Mouse (Mus musculus): Measurements from ENCODE around the gene Aldh2. TPM values are rescaled to one million over a fixed set of nuclear protein-coding genes. Genes with fewer than 3 reads are reported as not detected.
"Not testable (repeated sequence)": the region's sequence is repeated elsewhere in the genome, so short reads cannot be mapped to it uniquely, and the experiment has no call there.

Aldh2 gene
- polyA plus RNA-seq, 1 experiment from 2014 or later: 181 TPM

- not testable (repeated sequence) for H3K9me3 ChIP-seq (replicated peaks); H3K4me3 ChIP-seq (replicated peaks); H3K27me3 ChIP-seq; H3K36me3 ChIP-seq (replicated peaks); H3K4me2 ChIP-seq; ATAC-seq (ENCODE audit: insufficient read depth); H3K27ac ChIP-seq (replicated peaks); H3K9ac ChIP-seq
- peaks cover 13% of the 10 kb centered on the region for H3K4me1 ChIP-seq (replicated peaks)
- WGBS (ENCODE audit: insufficient replicate concordance): 47% methylated on average over 3 of the region's 3 CpGs
Measured at GRCm38 (mm10) chr5:121614921-121615320, 21.3 kb upstream of the Aldh2 start.

GRCm38 (mm10) chr5:121612036-121612435 lies 18.4 kb upstream of the Aldh2 start:
- Histone ChIP-seq H3K4me2 (no peak overlapping the region), H3K36me3 (replicated peaks) (no peaks in the 10 kb centered on the region), H3K9me3 (replicated peaks) (no peaks in the 10 kb centered on the region), H3K27me3 (no peaks in the 10 kb centered on the region), H3K9ac (no peak overlapping the region), H3K4me1 (replicated peaks) (no peaks in the 10 kb centered on the region), H3K27ac (replicated peaks) (no peak overlapping the region), H3K4me3 (replicated peaks) (no peak overlapping the region)
- ATAC-seq (ENCODE audit: insufficient read depth): no peak
- WGBS (ENCODE audit: insufficient replicate concordance): 64% methylated on average over 6 of the region's 6 CpGs

GRCm38 (mm10) chr5:121609556-121610135 lies 16.0 kb upstream of the Aldh2 start:
- not testable (repeated sequence) for H3K4me1 ChIP-seq (replicated peaks); H3K36me3 ChIP-seq (replicated peaks); H3K4me2 ChIP-seq; H3K9me3 ChIP-seq (replicated peaks); H3K9ac ChIP-seq; H3K27ac ChIP-seq (replicated peaks); H3K4me3 ChIP-seq (replicated peaks); H3K27me3 ChIP-seq; ATAC-seq (ENCODE audit: insufficient read depth)
- WGBS (ENCODE audit: insufficient replicate concordance): 60% methylated on average over 7 of the region's 8 CpGs

GRCm38 (mm10) chr5:121606151-121606550 lies 12.5 kb upstream of the Aldh2 start:
- no peaks in the 10 kb centered on the region for H3K9me3 ChIP-seq (replicated peaks)
- H3K9ac ChIP-seq: no peak overlapping the region
- no peak overlapping the region for H3K27ac ChIP-seq (replicated peaks)
- H3K36me3 ChIP-seq (replicated peaks): no peaks in the 10 kb centered on the region
- no peak for ATAC-seq (ENCODE audit: insufficient read depth)
- WGBS (ENCODE audit: insufficient replicate concordance): 0% methylated on average over 2 of the region's 2 CpGs
- H3K4me1 ChIP-seq (replicated peaks): peaks cover 6% of the 10 kb centered on the region; the same call in 1 of the 2 replicates
- no peaks in the 10 kb centered on the region for H3K27me3 ChIP-seq
- no peak overlapping the region for H3K4me2 ChIP-seq
- no peak overlapping the region for H3K4me3 ChIP-seq (replicated peaks)

- H3K9me3 ChIP-seq (replicated peaks); H3K27me3 ChIP-seq; H3K4me3 ChIP-seq (replicated peaks); H3K4me1 ChIP-seq (replicated peaks); H3K36me3 ChIP-seq (replicated peaks); H3K4me2 ChIP-seq; H3K27ac ChIP-seq (replicated peaks); H3K9ac ChIP-seq; ATAC-seq (ENCODE audit: insufficient read depth): not testable (repeated sequence)
- 53% methylated on average over 1 of the region's 1 CpGs for WGBS (ENCODE audit: insufficient replicate concordance)
Measured at GRCm38 (mm10) chr5:121603815-121604214, 10.2 kb upstream of the Aldh2 start.

- Histone ChIP-seq H3K4me1 (replicated peaks) (peaks cover 21% of the 10 kb centered on the region), H3K27ac (replicated peaks) (no peak overlapping the region), H3K27me3 (peaks cover 1% of the 10 kb centered on the region; the same call in 1 of the 2 replicates), H3K9me3 (replicated peaks) (no peaks in the 10 kb centered on the region), H3K4me3 (replicated peaks) (no peak overlapping the region), H3K36me3 (replicated peaks) (no peaks in the 10 kb centered on the region), H3K4me2 (no peak overlapping the region; the same call in 1 of the 2 replicates), H3K9ac (no peak overlapping the region)
- no peak for ATAC-seq (ENCODE audit: insufficient read depth)
- 32% methylated on average over 9 of the region's 9 CpGs for WGBS (ENCODE audit: insufficient replicate concordance)
Measured at GRCm38 (mm10) chr5:121601547-121602299, 8.1 kb upstream of the Aldh2 start.

- Histone ChIP-seq H3K4me1 (replicated peaks) (peaks cover 47% of the 10 kb centered on the region), H3K9me3 (replicated peaks) (no peaks in the 10 kb centered on the region), H3K9ac (no peak overlapping the region), H3K36me3 (replicated peaks) (no peaks in the 10 kb centered on the region), H3K4me2 (no peak overlapping the region), H3K4me3 (replicated peaks) (no peak overlapping the region), H3K27me3 (peaks cover 12% of the 10 kb centered on the region; the same call in 1 of the 2 replicates), H3K27ac (replicated peaks) (no peak overlapping the region)
- ATAC-seq (ENCODE audit: insufficient read depth): no peak
- 76% methylated on average over 13 of the region's 13 CpGs for WGBS (ENCODE audit: insufficient replicate concordance)
Measured at GRCm38 (mm10) chr5:121598871-121599610, 5.4 kb upstream of the Aldh2 start.

- Histone ChIP-seq H3K27ac (replicated peaks) (no peak overlapping the region), H3K4me1 (replicated peaks) (peaks cover 55% of the 10 kb centered on the region), H3K9ac (no peak overlapping the region), H3K4me2 (no peak overlapping the region), H3K4me3 (replicated peaks) (no peak overlapping the region), H3K36me3 (replicated peaks) (no peaks in the 10 kb centered on the region), H3K27me3 (peaks cover 12% of the 10 kb centered on the region; the same call in 1 of the 2 replicates), H3K9me3 (replicated peaks) (no peaks in the 10 kb centered on the region)
- WGBS (ENCODE audit: insufficient replicate concordance): 51% methylated on average over 7 of the region's 7 CpGs
- ATAC-seq (ENCODE audit: insufficient read depth): no peak
Measured at GRCm38 (mm10) chr5:121597991-121598537, 4.4 kb upstream of the Aldh2 start.

GRCm38 (mm10) chr5:121597332-121597731 lies 3.7 kb upstream of the Aldh2 start:
- Histone ChIP-seq H3K4me1 (replicated peaks) (peaks cover 62% of the 10 kb centered on the region), H3K27me3 (peaks cover 12% of the 10 kb centered on the region; the same call in 1 of the 2 replicates), H3K36me3 (replicated peaks) (no peaks in the 10 kb centered on the region), H3K9me3 (replicated peaks) (no peaks in the 10 kb centered on the region), H3K4me3 (replicated peaks) (no peak overlapping the region), H3K27ac (replicated peaks) (0 out of 2 replicates have a peak overlapping the region, but pooled peaks have one; percentile 19), H3K9ac (no peak overlapping the region), H3K4me2 (no peak overlapping the region)
- 34% methylated on average over 4 of the region's 4 CpGs for WGBS (ENCODE audit: insufficient replicate concordance)
- ATAC-seq (ENCODE audit: insufficient read depth): no peak

- H3K36me3 ChIP-seq (replicated peaks): no peaks in the 10 kb centered on the region
- H3K9ac ChIP-seq: no peak overlapping the region
- no peak overlapping the region for H3K4me3 ChIP-seq (replicated peaks)
- ATAC-seq (ENCODE audit: insufficient read depth): no peak
- no peak overlapping the region for H3K4me2 ChIP-seq
- H3K4me1 ChIP-seq (replicated peaks): peaks cover 62% of the 10 kb centered on the region
- peaks cover 12% of the 10 kb centered on the region; the same call in 1 of the 2 replicates for H3K27me3 ChIP-seq
- no peaks in the 10 kb centered on the region for H3K9me3 ChIP-seq (replicated peaks)
- H3K27ac ChIP-seq (replicated peaks): no peak overlapping the region
- 44% methylated on average over 6 of the region's 6 CpGs for WGBS (ENCODE audit: insufficient replicate concordance)
Measured at GRCm38 (mm10) chr5:121596226-121596625, 2.6 kb upstream of the Aldh2 start.

- H3K27me3 ChIP-seq: peaks cover 12% of the 10 kb centered on the region; the same call in 1 of the 2 replicates
- no peaks in the 10 kb centered on the region for H3K9me3 ChIP-seq (replicated peaks)
- H3K4me3 ChIP-seq (replicated peaks): no peak overlapping the region
- ATAC-seq (ENCODE audit: insufficient read depth): no peak
- 33% methylated on average over 6 of the region's 6 CpGs for WGBS (ENCODE audit: insufficient replicate concordance)
- H3K9ac ChIP-seq: no peak overlapping the region
- H3K36me3 ChIP-seq (replicated peaks): no peaks in the 10 kb centered on the region
- no peak overlapping the region for H3K4me2 ChIP-seq
- no peak overlapping the region for H3K27ac ChIP-seq (replicated peaks)
- peaks cover 65% of the 10 kb centered on the region for H3K4me1 ChIP-seq (replicated peaks)
Measured at GRCm38 (mm10) chr5:121595758-121596157, 2.1 kb upstream of the Aldh2 start.

Measured in liver, embryonic 15.5 days (tissue).